Mouse (Mus musculus): ENCODE measurements around the gene Pear1. TPM values are rescaled to one million over a fixed set of nuclear protein-coding genes. Genes with fewer than 3 reads are reported as not detected.
"Not testable (repeated sequence)": the region's sequence is repeated elsewhere in the genome, so short reads cannot be mapped to it uniquely, and the experiment has no call there.

Gene Pear1
- polyA plus RNA-seq (2015; fragmentation: Nextera tagmentation; extraction: Ambion mirVana) = 32.4 and 34.5 TPM in 2 replicates

DNA sequence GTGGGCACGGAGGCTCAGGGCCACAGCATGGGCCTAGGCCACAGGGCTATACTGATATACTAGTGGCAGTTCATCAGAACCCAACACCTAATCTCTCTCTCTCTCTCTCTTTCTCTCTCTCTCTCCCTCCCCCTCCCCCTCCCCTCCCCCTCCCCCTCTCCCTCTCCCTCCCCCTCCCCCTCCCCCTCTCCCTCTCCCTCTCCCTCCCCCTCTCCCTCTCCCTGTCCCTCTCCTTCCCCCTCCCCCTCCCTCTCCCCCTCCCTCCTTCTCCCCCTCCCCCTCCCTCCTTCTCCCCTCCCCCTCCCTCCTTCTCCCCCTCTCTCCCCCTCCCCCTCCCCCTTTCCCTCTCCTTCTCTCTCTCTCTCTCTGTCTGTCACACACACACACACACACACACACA lies at the start of gene Pear1:
Pear1 (minus strand) TSS at position 101 of the 400 bp plus-strand sequence.
- H3K27me3 ChIP-seq (ENCODE audit: control insufficient read depth, insufficient read depth, low read depth, low read length); H3K4me3 ChIP-seq (ENCODE audit: low read length); H3K9ac ChIP-seq (ENCODE audit: low read length); H3K4me1 ChIP-seq (replicated peaks; ENCODE audit: control insufficient read depth, insufficient read depth, low read length); H3K4me2 ChIP-seq (ENCODE audit: low read depth, low read length); H3K27ac ChIP-seq (ENCODE audit: low read length); H3K9me3 ChIP-seq (ENCODE audit: control insufficient read depth, low read length); ATAC-seq (ENCODE audit: low read depth); H3K36me3 ChIP-seq (ENCODE audit: control insufficient read depth, insufficient read depth, low read length): not testable (repeated sequence)
- 73% methylated on average over 1 of the region's 1 CpGs for WGBS

DNA sequence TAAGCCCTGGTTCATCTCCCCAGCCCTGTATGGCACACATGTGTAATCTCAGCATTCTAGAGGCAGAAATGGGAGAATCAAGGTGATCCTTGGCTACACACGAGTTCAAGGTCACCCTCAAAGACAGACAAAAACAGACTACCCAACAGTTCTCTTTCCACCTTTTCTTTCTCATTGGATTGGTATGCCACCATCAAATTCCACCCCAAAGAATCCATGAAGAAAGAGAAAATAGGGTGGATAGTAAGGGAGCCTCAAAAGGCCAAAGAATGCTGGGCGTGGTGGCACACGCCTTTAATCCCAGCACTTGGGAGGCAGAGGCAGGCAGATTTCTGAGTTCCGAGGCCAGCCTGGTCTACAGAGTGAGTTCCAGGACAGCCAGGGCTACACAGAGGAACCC lies 40.0 kb upstream of the Pear1 start:
- peaks cover 49% of the 10 kb centered on the region for H3K36me3 ChIP-seq (ENCODE audit: control insufficient read depth, insufficient read depth, low read length)
- H3K4me2 ChIP-seq (ENCODE audit: low read depth, low read length); H3K9me3 ChIP-seq (ENCODE audit: control insufficient read depth, low read length); ATAC-seq (ENCODE audit: low read depth); H3K4me1 ChIP-seq (replicated peaks; ENCODE audit: control insufficient read depth, insufficient read depth, low read length); H3K27me3 ChIP-seq (ENCODE audit: control insufficient read depth, insufficient read depth, low read depth, low read length); H3K9ac ChIP-seq (ENCODE audit: low read length); H3K4me3 ChIP-seq (ENCODE audit: low read length); H3K27ac ChIP-seq (ENCODE audit: low read length): not testable (repeated sequence)
- 96% methylated on average over 4 of the region's 4 CpGs for WGBS

- peaks cover 7% of the 10 kb centered on the region; the same call in 1 of the 2 replicates for H3K4me1 ChIP-seq (replicated peaks; ENCODE audit: control insufficient read depth, insufficient read depth, low read length)
- H3K9ac ChIP-seq (ENCODE audit: low read length) = no peak overlapping the region
- H3K9me3 ChIP-seq (ENCODE audit: control insufficient read depth, low read length) = no peaks in the 10 kb centered on the region
- H3K4me3 ChIP-seq (ENCODE audit: low read length) = no peak overlapping the region
- no peak overlapping the region for H3K4me2 ChIP-seq (ENCODE audit: low read depth, low read length)
- H3K27ac ChIP-seq (ENCODE audit: low read length) = no peak overlapping the region
- 33% methylated on average over 3 of the region's 3 CpGs for WGBS
- H3K36me3 ChIP-seq (ENCODE audit: control insufficient read depth, insufficient read depth, low read length) = peaks cover 36% of the 10 kb centered on the region
- ATAC-seq (ENCODE audit: low read depth) = peak; percentile 73
- no peaks in the 10 kb centered on the region for H3K27me3 ChIP-seq (ENCODE audit: control insufficient read depth, insufficient read depth, low read depth, low read length)
These were observed 35.7 kb upstream of the Pear1 start for GRCm38 (mm10) chr3:87859813-87860212.

DNA sequence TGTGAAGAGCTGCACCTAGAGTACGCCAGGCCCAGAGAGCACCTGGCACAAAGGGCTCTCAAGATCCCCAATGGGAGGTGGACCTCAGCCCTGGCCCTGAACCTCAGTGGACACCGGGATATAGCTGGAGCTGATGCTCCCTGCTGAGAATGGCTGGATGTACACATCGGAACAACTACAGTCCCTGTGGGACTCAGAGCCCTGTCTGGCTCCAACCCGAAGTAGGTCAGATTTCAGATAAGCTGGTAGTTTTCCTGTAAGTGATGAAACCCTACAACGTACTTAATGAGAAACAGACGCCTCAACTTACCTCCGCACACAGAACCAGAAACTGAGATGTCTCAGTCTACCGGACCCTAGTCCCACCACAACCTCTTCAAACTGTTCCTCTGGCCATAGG lies 33.6 kb upstream of the Pear1 start:
- no peak for ATAC-seq (ENCODE audit: low read depth)
- peaks cover 7% of the 10 kb centered on the region; the same call in 1 of the 2 replicates for H3K4me1 ChIP-seq (replicated peaks; ENCODE audit: control insufficient read depth, insufficient read depth, low read length)
- WGBS = 89% methylated on average over 8 of the region's 8 CpGs

DNA sequence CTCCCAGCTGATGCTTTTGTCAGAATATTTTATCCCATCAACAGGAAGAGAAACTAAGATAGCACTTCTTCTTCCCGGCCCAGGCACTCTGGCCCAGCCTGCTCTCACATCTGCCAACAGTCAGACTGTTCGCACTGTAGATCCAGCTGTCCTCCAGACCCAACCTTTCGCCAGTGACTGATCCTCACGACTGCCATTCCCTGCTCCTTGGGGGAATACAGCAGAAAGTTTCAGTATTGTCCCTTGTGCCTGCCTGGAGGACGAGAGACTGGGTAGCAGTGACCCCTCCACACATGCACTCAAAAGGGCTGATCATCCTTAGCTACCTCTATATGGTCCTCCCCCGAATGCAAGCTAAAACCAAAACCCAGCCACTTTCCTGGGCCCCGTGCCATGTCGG lies 31.8 kb upstream of the Pear1 start:
- H3K9ac ChIP-seq (ENCODE audit: low read length) = no peak overlapping the region
- peaks cover 7% of the 10 kb centered on the region; the same call in 1 of the 2 replicates for H3K4me1 ChIP-seq (replicated peaks; ENCODE audit: control insufficient read depth, insufficient read depth, low read length)
- H3K4me3 ChIP-seq (ENCODE audit: low read length) = no peak overlapping the region
- no peaks in the 10 kb centered on the region for H3K9me3 ChIP-seq (ENCODE audit: control insufficient read depth, low read length)
- peaks cover 18% of the 10 kb centered on the region for H3K36me3 ChIP-seq (ENCODE audit: control insufficient read depth, insufficient read depth, low read length)
- 62% methylated on average over 8 of the region's 8 CpGs for WGBS
- H3K27ac ChIP-seq (ENCODE audit: low read length) = no peak overlapping the region; the same call in 1 of the 2 replicates
- H3K4me2 ChIP-seq (ENCODE audit: low read depth, low read length) = no peak overlapping the region
- no peak for ATAC-seq (ENCODE audit: low read depth)
- no peaks in the 10 kb centered on the region for H3K27me3 ChIP-seq (ENCODE audit: control insufficient read depth, insufficient read depth, low read depth, low read length)

More for the DNA sequence above, 33.6 kb upstream of the Pear1 start:
- Histone ChIP-seq H3K27ac (ENCODE audit: low read length) (no peak overlapping the region), H3K36me3 (ENCODE audit: control insufficient read depth, insufficient read depth, low read length) (peaks cover 25% of the 10 kb centered on the region), H3K4me3 (ENCODE audit: low read length) (no peak overlapping the region), H3K9ac (ENCODE audit: low read length) (no peak overlapping the region), H3K27me3 (ENCODE audit: control insufficient read depth, insufficient read depth, low read depth, low read length) (no peaks in the 10 kb centered on the region), H3K9me3 (ENCODE audit: control insufficient read depth, low read length) (no peaks in the 10 kb centered on the region), H3K4me2 (ENCODE audit: low read depth, low read length) (no peak overlapping the region)

DNA sequence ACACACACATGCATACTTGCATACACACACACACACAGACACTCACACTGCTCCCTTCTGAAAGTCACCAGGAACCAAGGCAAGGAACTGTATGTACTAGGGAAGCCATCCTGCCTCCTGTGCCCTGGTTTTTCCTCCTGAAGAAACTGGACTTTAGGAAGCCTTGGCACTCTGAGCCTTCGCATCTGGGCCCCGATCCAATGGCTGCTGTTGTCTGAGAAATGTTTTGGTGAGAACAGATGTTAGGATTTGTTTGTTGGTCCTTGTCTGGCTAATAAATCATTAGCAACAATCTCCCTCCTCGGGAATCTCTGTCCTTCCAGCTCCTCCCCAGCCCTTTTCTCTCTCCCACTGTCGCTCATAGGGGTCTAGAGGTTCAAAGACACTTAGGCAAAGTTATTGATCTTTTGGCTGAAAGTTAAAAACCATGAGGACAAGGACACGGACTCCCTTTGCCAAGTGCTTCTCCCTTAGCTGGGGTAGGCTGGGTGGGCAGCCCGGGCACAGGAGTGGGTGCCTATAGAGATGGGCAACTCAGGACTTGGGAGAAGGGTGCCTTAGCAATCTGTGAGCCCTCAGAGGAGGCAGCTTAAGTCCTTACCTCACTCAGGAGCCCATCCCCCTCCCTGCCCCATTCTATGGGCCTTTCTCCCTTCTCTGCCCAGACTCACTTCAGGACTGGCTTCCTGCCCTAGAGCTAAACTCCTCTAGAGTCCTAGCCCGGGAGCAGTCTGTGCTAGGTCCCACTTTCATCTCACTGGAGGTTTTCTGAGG lies 30.9 kb upstream of the Pear1 start:
- no peak overlapping the region for H3K9ac ChIP-seq (ENCODE audit: low read length)
- WGBS = 39% methylated on average over 7 of the region's 7 CpGs
- no peaks in the 10 kb centered on the region for H3K27me3 ChIP-seq (ENCODE audit: control insufficient read depth, insufficient read depth, low read depth, low read length)
- peak; percentile 32 for ATAC-seq (ENCODE audit: low read depth)
- no peak overlapping the region for H3K4me2 ChIP-seq (ENCODE audit: low read depth, low read length)
- peaks cover 7% of the 10 kb centered on the region; the same call in 1 of the 2 replicates for H3K4me1 ChIP-seq (replicated peaks; ENCODE audit: control insufficient read depth, insufficient read depth, low read length)
- H3K36me3 ChIP-seq (ENCODE audit: control insufficient read depth, insufficient read depth, low read length) = peaks cover 18% of the 10 kb centered on the region
- H3K27ac ChIP-seq (ENCODE audit: low read length) = no peak overlapping the region
- H3K9me3 ChIP-seq (ENCODE audit: control insufficient read depth, low read length) = no peaks in the 10 kb centered on the region
- H3K4me3 ChIP-seq (ENCODE audit: low read length) = no peak overlapping the region

DNA sequence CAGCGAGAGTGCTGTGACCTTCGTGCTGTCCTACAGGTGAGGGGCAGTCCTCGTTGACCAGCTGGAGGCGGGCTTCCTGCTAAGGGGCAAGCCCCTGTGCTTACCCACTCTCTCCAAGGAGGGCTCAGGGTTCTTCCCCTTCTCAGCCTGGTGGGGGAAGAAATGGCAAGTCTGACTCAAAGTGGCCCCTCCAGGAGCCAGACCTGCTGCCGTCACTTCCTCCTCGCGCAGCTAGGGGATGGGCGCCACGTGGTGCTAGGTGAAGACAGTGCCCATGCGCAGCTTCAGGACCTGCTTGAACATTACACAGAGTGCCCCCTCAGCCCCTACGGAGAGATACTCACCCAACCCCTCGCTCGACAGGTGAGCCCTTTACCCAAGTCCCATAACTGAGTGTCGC lies 25.0 kb upstream of the Pear1 start:
- Histone ChIP-seq H3K4me2 (ENCODE audit: low read depth, low read length) (no peak overlapping the region), H3K27me3 (ENCODE audit: control insufficient read depth, insufficient read depth, low read depth, low read length) (no peaks in the 10 kb centered on the region), H3K4me3 (ENCODE audit: low read length) (no peak overlapping the region), H3K9ac (ENCODE audit: low read length) (no peak overlapping the region), H3K36me3 (ENCODE audit: control insufficient read depth, insufficient read depth, low read length) (no peaks in the 10 kb centered on the region), H3K4me1 (replicated peaks; ENCODE audit: control insufficient read depth, insufficient read depth, low read length) (no peaks in the 10 kb centered on the region), H3K27ac (ENCODE audit: low read length) (no peak overlapping the region), H3K9me3 (ENCODE audit: control insufficient read depth, low read length) (no peaks in the 10 kb centered on the region)
- no peak for ATAC-seq (ENCODE audit: low read depth)
- 68% methylated on average over 14 of the region's 14 CpGs for WGBS

- ATAC-seq (ENCODE audit: low read depth) = no peak
- no peak overlapping the region for H3K4me3 ChIP-seq (ENCODE audit: low read length)
- H3K27ac ChIP-seq (ENCODE audit: low read length) = no peak overlapping the region
- no peak overlapping the region for H3K9ac ChIP-seq (ENCODE audit: low read length)
- H3K27me3 ChIP-seq (ENCODE audit: control insufficient read depth, insufficient read depth, low read depth, low read length) = no peaks in the 10 kb centered on the region
- H3K4me2 ChIP-seq (ENCODE audit: low read depth, low read length) = no peak overlapping the region
- WGBS = 66% methylated on average over 5 of the region's 5 CpGs
- no peaks in the 10 kb centered on the region for H3K4me1 ChIP-seq (replicated peaks; ENCODE audit: control insufficient read depth, insufficient read depth, low read length)
- H3K36me3 ChIP-seq (ENCODE audit: control insufficient read depth, insufficient read depth, low read length) = no peaks in the 10 kb centered on the region
- H3K9me3 ChIP-seq (ENCODE audit: control insufficient read depth, low read length) = no peaks in the 10 kb centered on the region
These were observed 23.6 kb upstream of the Pear1 start for GRCm38 (mm10) chr3:87847680-87848079.

DNA sequence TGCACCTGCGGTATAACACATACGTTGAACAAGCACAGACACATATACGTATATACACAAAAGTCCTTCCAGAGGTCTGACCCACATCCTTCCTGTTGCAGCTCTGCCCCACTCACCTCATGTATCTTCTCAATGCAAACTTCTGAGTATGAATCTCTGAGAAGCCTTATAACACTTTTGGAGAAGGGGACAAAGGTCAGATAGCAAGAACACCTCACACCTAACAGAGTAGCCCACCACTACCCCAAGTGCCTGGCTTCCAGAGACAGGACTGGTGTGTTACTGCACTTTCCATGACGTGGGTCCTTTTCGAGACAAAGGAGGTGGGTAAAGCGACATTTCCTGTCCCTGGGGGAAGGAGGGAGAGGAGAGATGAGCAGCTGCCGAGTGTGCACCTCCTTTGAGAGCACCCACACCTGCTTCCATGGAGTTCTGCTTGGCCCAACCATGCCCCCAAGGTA lies 22.6 kb upstream of the Pear1 start, which contains the start of gene Sh2d2a:
Sh2d2a (plus strand) TSS at position 106 of the 461 bp plus-strand sequence.
- no peaks in the 10 kb centered on the region for H3K27me3 ChIP-seq (ENCODE audit: control insufficient read depth, insufficient read depth, low read depth, low read length)
- no peak within 1 kb of the TSS for H3K4me2 ChIP-seq (ENCODE audit: low read depth, low read length)
- no peak within 1 kb of the TSS for H3K4me3 ChIP-seq (ENCODE audit: low read length)
- WGBS = 57% methylated on average over 7 of the region's 7 CpGs
- H3K9ac ChIP-seq (ENCODE audit: low read length) = no peak within 1 kb of the TSS
- no peaks in the 10 kb centered on the region for H3K9me3 ChIP-seq (ENCODE audit: control insufficient read depth, low read length)
- no peak for ATAC-seq (ENCODE audit: low read depth)
- H3K36me3 ChIP-seq (ENCODE audit: control insufficient read depth, insufficient read depth, low read length) = no peaks in the 10 kb centered on the region
- H3K27ac ChIP-seq (ENCODE audit: low read length) = no peak within 1 kb of the TSS
- H3K4me1 ChIP-seq (replicated peaks; ENCODE audit: control insufficient read depth, insufficient read depth, low read length) = no peaks in the 10 kb centered on the region

Data from lung, embryonic 16.5 days (tissue).